Mouse (Mus musculus): ENCODE data around the gene 1190002N15Rik.

DNA sequence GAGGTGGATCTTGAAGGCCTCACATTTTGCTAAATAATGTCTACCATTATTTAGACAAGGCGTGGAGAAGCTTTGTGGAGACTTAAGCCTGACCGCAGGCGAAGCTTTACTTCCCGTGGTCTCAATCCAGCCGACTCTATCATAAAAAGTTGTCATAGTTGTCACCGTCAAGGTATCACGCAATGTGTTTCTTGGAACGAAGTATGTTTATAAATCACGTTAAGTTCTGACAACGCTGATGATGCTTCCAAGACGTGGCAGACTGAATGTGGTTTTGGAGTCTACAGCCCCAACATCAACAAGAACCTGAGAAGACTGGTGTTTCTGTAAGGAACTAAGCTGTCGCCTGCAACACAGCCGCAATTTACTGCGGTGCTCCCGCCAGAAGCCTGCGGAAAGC is 56.8 kb downstream of the 1190002N15Rik start:
- TF ChIP-seq POLR2A (IDR thresholded peaks at IDR 0.05; ENCODE audit: insufficient read depth, low read depth, low read length) (no peak), CTCF (IDR thresholded peaks at IDR 0.05) (no peak)

All from heart, adult 2 months (tissue).